33 mouse cellular contexts compared by ENCODE assay signal in the genomic region with DNA sequence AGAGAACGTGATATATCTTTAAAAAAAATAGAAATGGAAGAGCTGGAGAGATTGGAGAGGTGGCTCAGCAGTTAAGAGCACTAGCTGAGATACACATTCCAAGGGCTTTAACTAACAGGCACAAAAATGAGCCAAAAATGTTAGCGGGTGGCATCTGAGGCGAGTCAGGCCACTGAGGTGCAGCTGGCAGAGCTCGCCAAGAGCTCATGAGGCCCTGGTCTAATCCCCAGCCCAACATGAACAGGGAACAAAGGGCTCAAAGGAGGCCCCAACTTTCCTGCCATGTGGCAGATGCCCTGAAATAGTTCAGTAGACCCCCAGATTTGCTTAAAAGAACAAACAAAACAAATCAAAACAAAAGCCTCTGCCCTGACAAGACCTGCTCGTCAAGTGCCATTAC. TPM values are rescaled to one million over a fixed set of nuclear protein-coding genes. Genes with fewer than 3 reads are reported as not detected.
DNase-seq lines count a peak whose midpoint lies in the region; ATAC-seq and TF ChIP-seq lines count a peak whose summit lies in the region.
"Had no signal": no experiment of that assay in that cellular context is flagged by ENCODE, and none has a peak within 500 bp of the region (broad histone marks: within the 10 kb centered on the region; RNA-seq: fewer than 3 reads in every experiment).

No protein-coding gene starts in this region.

- H3K36me3 ChIP-seq in forebrain, embryonic 12.5 days (replicated peaks) = no peaks in the 10 kb centered on the region
- no peaks in the 10 kb centered on the region for H3K36me3 ChIP-seq in forebrain, embryonic 15.5 days
- H3K36me3 ChIP-seq in lung, embryonic 14.5 days (ENCODE audit: insufficient read depth) = no peaks in the 10 kb centered on the region
- H3K36me3 ChIP-seq: embryonic facial prominence, embryonic 15.5 days; heart, embryonic 10.5 days; heart, embryonic 15.5 days; hindbrain, embryonic 12.5 days; kidney, embryonic 15.5 days; limb, embryonic 12.5 days; liver, embryonic 15.5 days; lung, embryonic 15.5 days had no signal

- DNase-seq in lung, embryonic 14.5 days = peak; percentile 11
- DNase-seq in lung, postnatal 10 days = no peak
- peak; percentile 59 for DNase-seq in retina, postnatal 1 day
- DNase-seq in retina, embryonic 14.5 days (ENCODE audit: low spot score) = no peak
- no peak for DNase-seq in kidney, postnatal 10 days
- DNase-seq: adrenal gland, postnatal 14 days; cerebellum, adult 18-20 months; gastrocnemius, postnatal 25 days; heart, adult 11 months; kidney, adult 11 months; kidney, postnatal 36 days; lung, postnatal 36 days; right cerebral cortex, postnatal 25 days; thymus, adult 18-20 months; thymus, postnatal 25 days had no signal

- no peak for TF ChIP-seq CTCF in lung, embryonic 14.5 days (IDR thresholded peaks at IDR 0.05; ENCODE audit: low read depth)

- 38% methylated on average over 5 of the region's 5 CpGs for WGBS in forebrain, embryonic 12.5 days
- whole genome bisulfite sequencing in forebrain, embryonic 15.5 days = 42% methylated on average over 5 of the region's 5 CpGs
- WGBS in lung, embryonic 14.5 days = 44% methylated on average over 5 of the region's 5 CpGs

- 0 out of 2 replicates have a peak overlapping the region, but pooled peaks have one; percentile 13 for H3K27ac ChIP-seq in forebrain, embryonic 12.5 days
- H3K27ac ChIP-seq in forebrain, embryonic 15.5 days (replicated peaks) = no peak overlapping the region
- no peak overlapping the region for H3K27ac ChIP-seq in lung, embryonic 14.5 days (ENCODE audit: low read depth)
- H3K27ac ChIP-seq: embryonic facial prominence, embryonic 15.5 days; heart, embryonic 10.5 days; heart, embryonic 15.5 days; hindbrain, embryonic 12.5 days; kidney, embryonic 15.5 days; layer of hippocampus, adult 2 months; left cerebral cortex, adult 2 months; limb, embryonic 12.5 days; liver, embryonic 15.5 days; lung, embryonic 15.5 days had no signal

- H3K27me3 ChIP-seq in forebrain, embryonic 12.5 days = no peaks in the 10 kb centered on the region
- no peaks in the 10 kb centered on the region for H3K27me3 ChIP-seq in forebrain, embryonic 15.5 days
- no peaks in the 10 kb centered on the region for H3K27me3 ChIP-seq in lung, embryonic 14.5 days (ENCODE audit: insufficient read depth, low read length)
- H3K27me3 ChIP-seq: embryonic facial prominence, embryonic 15.5 days; heart, embryonic 15.5 days; hindbrain, embryonic 12.5 days; kidney, embryonic 15.5 days; limb, embryonic 12.5 days; liver, embryonic 15.5 days; lung, embryonic 15.5 days had no signal

- no peak overlapping the region for H3K9ac ChIP-seq in forebrain, embryonic 12.5 days
- no peak overlapping the region for H3K9ac ChIP-seq in forebrain, embryonic 15.5 days (replicated peaks)
- H3K9ac ChIP-seq in lung, embryonic 14.5 days = no peak overlapping the region
- H3K9ac ChIP-seq: embryonic facial prominence, embryonic 15.5 days; heart, embryonic 15.5 days; hindbrain, embryonic 12.5 days; kidney, embryonic 15.5 days; limb, embryonic 12.5 days; liver, embryonic 15.5 days; lung, embryonic 15.5 days had no signal

- H3K4me1 ChIP-seq in forebrain, embryonic 12.5 days = peaks cover 26% of the 10 kb centered on the region
- peaks cover 7% of the 10 kb centered on the region; the same call in 1 of the 2 replicates for H3K4me1 ChIP-seq in forebrain, embryonic 15.5 days
- H3K4me1 ChIP-seq in lung, embryonic 14.5 days (ENCODE audit: insufficient read depth) = no peaks in the 10 kb centered on the region
- H3K4me1 ChIP-seq: embryonic facial prominence, embryonic 15.5 days; heart, embryonic 15.5 days; kidney, embryonic 15.5 days; limb, embryonic 12.5 days; liver, embryonic 15.5 days; lung, embryonic 15.5 days had no signal

- H3K4me2 ChIP-seq in forebrain, embryonic 12.5 days = no peak overlapping the region
- no peak overlapping the region for H3K4me2 ChIP-seq in forebrain, embryonic 15.5 days (replicated peaks)
- no peak overlapping the region for H3K4me2 ChIP-seq in lung, embryonic 14.5 days
- H3K4me2 ChIP-seq: embryonic facial prominence, embryonic 15.5 days; heart, embryonic 15.5 days; hindbrain, embryonic 12.5 days; kidney, embryonic 15.5 days; limb, embryonic 12.5 days; liver, embryonic 15.5 days; lung, embryonic 15.5 days had no signal

- no peaks in the 10 kb centered on the region for H3K9me3 ChIP-seq in forebrain, embryonic 12.5 days
- no peaks in the 10 kb centered on the region for H3K9me3 ChIP-seq in forebrain, embryonic 15.5 days
- no peaks in the 10 kb centered on the region for H3K9me3 ChIP-seq in lung, embryonic 14.5 days (ENCODE audit: low read depth, low read length)
- H3K9me3 ChIP-seq: embryonic facial prominence, embryonic 15.5 days; heart, embryonic 10.5 days; heart, embryonic 15.5 days; hindbrain, embryonic 12.5 days; kidney, embryonic 15.5 days; limb, embryonic 12.5 days; liver, embryonic 15.5 days; lung, embryonic 15.5 days had no signal

- H3K4me3 ChIP-seq in forebrain, embryonic 12.5 days (replicated peaks) = no peak overlapping the region
- H3K4me3 ChIP-seq in forebrain, embryonic 15.5 days = no peak overlapping the region
- no peak overlapping the region for H3K4me3 ChIP-seq in lung, embryonic 14.5 days (ENCODE audit: low read depth, low read length)
- H3K4me3 ChIP-seq: embryonic facial prominence, embryonic 15.5 days; heart, embryonic 10.5 days; heart, embryonic 15.5 days; hindbrain, embryonic 12.5 days; kidney, embryonic 15.5 days; layer of hippocampus, adult 2 months; left cerebral cortex, adult 2 months; limb, embryonic 12.5 days; liver, embryonic 15.5 days; lung, embryonic 15.5 days had no signal

- no peak for ATAC-seq in forebrain, embryonic 12.5 days (ENCODE audit: low FRiP score)
- no peak for ATAC-seq in forebrain, embryonic 15.5 days (replicated peaks)
- ATAC-seq in lung, embryonic 14.5 days (ENCODE audit: insufficient read depth) = no peak
- ATAC-seq: inflammation-experienced regulatory T-cells, adult 6 months; Patski had no signal

RNA-seq across cellular contexts. Expression of a gene that starts 18.0 kb away (rescaled TPM):
- polyA plus RNA-seq in forebrain, embryonic 12.5 days (2016; fragmentation: Nextera tagmentation; extraction: Ambion mirVana) = not detected in 2 replicates
- not detected in 2 replicates for polyA plus RNA-seq in forebrain, embryonic 15.5 days (2015; fragmentation: Nextera tagmentation; extraction: Ambion mirVana)
- polyA plus RNA-seq in lung, embryonic 14.5 days (2014; fragmentation: Nextera tagmentation; extraction: Ambion mirVana) = not detected in 2 replicates
- polyA plus RNA-seq: embryonic facial prominence, embryonic 15.5 days; frontal cortex, adult 2 months; heart, embryonic 10.5 days; heart, embryonic 15.5 days; hindbrain, embryonic 12.5 days; inflammation-experienced regulatory T-cells, adult 6 months; kidney, embryonic 15.5 days; limb, embryonic 12.5 days; liver, embryonic 15.5 days; lung, embryonic 15.5 days; neural tube, embryonic 14.5 days; Patski; stomach, embryonic 16.5 days had no signal

RNA-seq across cellular contexts. Expression of a gene that starts 26.7 kb away (rescaled TPM):
- 2.1 and 3.0 TPM in 2 replicates for polyA plus RNA-seq in forebrain, embryonic 12.5 days (2016; fragmentation: Nextera tagmentation; extraction: Ambion mirVana)
- 3.4 and 4.0 TPM in 2 replicates for polyA plus RNA-seq in forebrain, embryonic 15.5 days (2015; fragmentation: Nextera tagmentation; extraction: Ambion mirVana)
- polyA plus RNA-seq in lung, embryonic 14.5 days (2014; fragmentation: Nextera tagmentation; extraction: Ambion mirVana) = 0.41 TPM in 1 of 2 replicates, not detected in the other

RNA-seq across cellular contexts. Expression of a gene that starts 35.4 kb away (rescaled TPM):
- polyA plus RNA-seq in forebrain, embryonic 12.5 days (2016; fragmentation: Nextera tagmentation; extraction: Ambion mirVana) = 21.7 and 23.3 TPM in 2 replicates
- 76.7 and 76.8 TPM in 2 replicates for polyA plus RNA-seq in forebrain, embryonic 15.5 days (2015; fragmentation: Nextera tagmentation; extraction: Ambion mirVana)
- polyA plus RNA-seq in lung, embryonic 14.5 days (2014; fragmentation: Nextera tagmentation; extraction: Ambion mirVana) = 0.62 and 0.75 TPM in 2 replicates
- polyA plus RNA-seq: liver, adult 2 months had no signal

RNA-seq across cellular contexts. Expression of a gene that starts 51.1 kb away (rescaled TPM):
- 94.9 and 95.9 TPM in 2 replicates for polyA plus RNA-seq in forebrain, embryonic 12.5 days (2016; fragmentation: Nextera tagmentation; extraction: Ambion mirVana)
- polyA plus RNA-seq in forebrain, embryonic 15.5 days (2015; fragmentation: Nextera tagmentation; extraction: Ambion mirVana) = 83.1 and 89.2 TPM in 2 replicates
- 78.4 and 80.1 TPM in 2 replicates for polyA plus RNA-seq in lung, embryonic 14.5 days (2014; fragmentation: Nextera tagmentation; extraction: Ambion mirVana)

Comparison
In these comparisons a context has a peak if more than half of its experiments do, and no peak if none do; other contexts are left out.
1. DNase-seq: peak in lung, embryonic 14.5 days (single experiment) and retina, postnatal 1 day (single experiment); none in lung, postnatal 10 days (single experiment), retina, embryonic 14.5 days (single experiment) and kidney, postnatal 10 days (single experiment).
2. RNA of a gene that starts 35.4 kb away (polyA plus RNA-seq): 76.7 to 76.8 TPM in forebrain, embryonic 15.5 days and 21.7 to 23.3 TPM in forebrain, embryonic 12.5 days; 0.62 to 0.75 TPM in lung, embryonic 14.5 days; every median in the first group is over 10 times any median in the second.